In the genomic region with DNA sequence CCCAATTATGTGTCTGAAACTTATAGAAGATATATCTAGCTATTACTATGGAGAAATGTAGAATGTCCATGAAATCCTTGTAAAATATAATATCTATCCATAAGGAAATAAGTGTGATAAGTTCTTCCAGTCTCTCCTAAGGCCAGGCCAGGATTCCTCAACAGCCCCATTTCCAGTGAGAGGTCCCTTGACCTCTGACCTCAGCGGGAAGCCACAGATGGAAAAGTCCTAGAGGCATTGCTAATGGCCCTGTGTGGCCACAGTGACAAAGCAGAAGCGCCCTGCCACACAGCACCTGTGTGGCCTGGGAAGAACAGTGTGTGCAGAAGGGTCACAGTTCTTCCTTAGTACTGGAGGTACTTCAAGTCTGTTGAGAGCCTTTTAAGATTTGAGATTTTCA, we compare ENCODE assay signal across 23 mouse cellular contexts.
DNase-seq lines count a peak whose midpoint lies in the region; ATAC-seq and TF ChIP-seq lines count a peak whose summit lies in the region.
"Had no signal": no experiment of that assay in that cellular context is flagged by ENCODE, and none has a peak within 500 bp of the region (broad histone marks: within the 10 kb centered on the region; RNA-seq: fewer than 3 reads in every experiment).

No protein-coding gene starts in this region.

- no peak overlapping the region for H3K27ac ChIP-seq in midbrain, embryonic 10.5 days (replicated peaks)
- H3K27ac ChIP-seq in midbrain, postnatal 0 days (ENCODE audit: low read depth, low read length), result no peak overlapping the region
- H3K27ac ChIP-seq: embryonic facial prominence, embryonic 13.5 days; embryonic facial prominence, embryonic 15.5 days; forebrain, embryonic 10.5 days; forebrain, embryonic 12.5 days had no signal

- H3K4me3 ChIP-seq in midbrain, embryonic 10.5 days, result no peak overlapping the region
- H3K4me3 ChIP-seq in midbrain, postnatal 0 days (ENCODE audit: low read depth, low read length), result no peak overlapping the region
- H3K4me3 ChIP-seq: embryonic facial prominence, embryonic 13.5 days; embryonic facial prominence, embryonic 15.5 days; erythroblast, embryonic 14.5 days; forebrain, embryonic 10.5 days; forebrain, embryonic 12.5 days had no signal

- no peaks in the 10 kb centered on the region for H3K27me3 ChIP-seq in midbrain, embryonic 10.5 days (ENCODE audit: low read depth, poor library complexity, severe bottlenecking)
- no peaks in the 10 kb centered on the region for H3K27me3 ChIP-seq in midbrain, postnatal 0 days (ENCODE audit: insufficient read depth, low read length)
- H3K27me3 ChIP-seq: embryonic facial prominence, embryonic 13.5 days; embryonic facial prominence, embryonic 15.5 days; forebrain, embryonic 12.5 days had no signal

- DNase-seq in midbrain, embryonic 10.5 days (ENCODE audit: low spot score), result peak; percentile 22
- DNase-seq in midbrain, postnatal 0 days (ENCODE audit: low spot score), result no peak
- DNase-seq in embryo, embryonic 10.5 days (ENCODE audit: low spot score), result peak; percentile 60
- DNase-seq in embryo, embryonic 9.5 days (ENCODE audit: extremely low spot score), result peak; percentile 36
- peak; percentile 65 for DNase-seq in mesoderm, embryonic 11.5 days (ENCODE audit: low read depth, low spot score)
- no peak for DNase-seq in ovary, postnatal 10 days (ENCODE audit: low spot score)
- no peak for DNase-seq in right cerebral cortex, postnatal 25 days
- no peak for DNase-seq in cerebellum, adult 9-10 months
- DNase-seq: adrenal gland, adult 2 months; adrenal gland, postnatal 10 days; adrenal gland, postnatal 25 days; cerebellum, adult 11 months; cerebellum, adult 18-20 months; cerebellum, adult 8-10 months; cerebellum, postnatal 10 days; cerebellum, postnatal 25 days had no signal

- H3K4me1 ChIP-seq in midbrain, embryonic 10.5 days, result peaks cover 8% of the 10 kb centered on the region
- H3K4me1 ChIP-seq in midbrain, postnatal 0 days (ENCODE audit: insufficient read depth, low read length), result no peaks in the 10 kb centered on the region
- H3K4me1 ChIP-seq: embryonic facial prominence, embryonic 15.5 days; forebrain, embryonic 12.5 days had no signal

- ATAC-seq in midbrain, postnatal 0 days (ENCODE audit: low FRiP score), result no peak
- ATAC-seq: forebrain, embryonic 14.5 days; forebrain, embryonic 16.5 days had no signal

- peaks cover 11% of the 10 kb centered on the region for H3K36me3 ChIP-seq in midbrain, embryonic 10.5 days
- H3K36me3 ChIP-seq in midbrain, postnatal 0 days (ENCODE audit: insufficient read depth, low read length), result no peaks in the 10 kb centered on the region
- H3K36me3 ChIP-seq: forebrain, embryonic 12.5 days had no signal

- no peaks in the 10 kb centered on the region for H3K9me3 ChIP-seq in midbrain, embryonic 10.5 days (replicated peaks)
- H3K9me3 ChIP-seq in midbrain, postnatal 0 days (ENCODE audit: low read length), result no peaks in the 10 kb centered on the region
- H3K9me3 ChIP-seq: embryonic facial prominence, embryonic 13.5 days; embryonic facial prominence, embryonic 15.5 days; forebrain, embryonic 10.5 days; forebrain, embryonic 12.5 days had no signal

- H3K4me2 ChIP-seq in midbrain, postnatal 0 days (ENCODE audit: low read depth, low read length, poor library complexity, severe bottlenecking), result no peak overlapping the region
- H3K4me2 ChIP-seq: embryonic facial prominence, embryonic 13.5 days; embryonic facial prominence, embryonic 15.5 days; forebrain, embryonic 12.5 days had no signal

- TF ChIP-seq CTCF in midbrain, postnatal 0 days (IDR thresholded peaks at IDR 0.05), result no peak

- 49% methylated on average over 2 of the region's 2 CpGs for WGBS in midbrain, embryonic 10.5 days
- WGBS in midbrain, postnatal 0 days, result 62% methylated on average over 2 of the region's 2 CpGs

- no peak overlapping the region for H3K9ac ChIP-seq in midbrain, postnatal 0 days (replicated peaks; ENCODE audit: low read length, poor library complexity, severe bottlenecking)
- H3K9ac ChIP-seq: embryonic facial prominence, embryonic 13.5 days; embryonic facial prominence, embryonic 15.5 days; forebrain, embryonic 12.5 days had no signal

Comparison
In these comparisons a context has a peak if more than half of its experiments do, and no peak if none do; other contexts are left out.
1. DNase-seq: peak in midbrain, embryonic 10.5 days (single experiment), embryo, embryonic 10.5 days (single experiment), embryo, embryonic 9.5 days (single experiment) and mesoderm, embryonic 11.5 days (single experiment); none in midbrain, postnatal 0 days (single experiment), ovary, postnatal 10 days (single experiment), right cerebral cortex, postnatal 25 days (single experiment) and cerebellum, adult 9-10 months (single experiment).